Mouse (Mus musculus) E14TG2a.4 (cell line): Measurements from ENCODE around the gene Lep.

ENCODE experiments used
- CTCF ChIP-seq: conservative IDR thresholded peaks from 2 replicates; pipeline ENCODE4 v1.5.1; 2014; ENCODE audit warnings: low read length
- NANOG ChIP-seq: IDR thresholded peaks from 2 replicates; pipeline ENCODE4 v1.6.1; 2014; ENCODE audit warnings: borderline replicate concordance, low read length, mixed read lengths
- POU5F1 ChIP-seq: IDR thresholded peaks from 2 replicates; pipeline ENCODE4 v1.6.1; 2014; ENCODE audit warnings: low read length, borderline replicate concordance

DNA sequence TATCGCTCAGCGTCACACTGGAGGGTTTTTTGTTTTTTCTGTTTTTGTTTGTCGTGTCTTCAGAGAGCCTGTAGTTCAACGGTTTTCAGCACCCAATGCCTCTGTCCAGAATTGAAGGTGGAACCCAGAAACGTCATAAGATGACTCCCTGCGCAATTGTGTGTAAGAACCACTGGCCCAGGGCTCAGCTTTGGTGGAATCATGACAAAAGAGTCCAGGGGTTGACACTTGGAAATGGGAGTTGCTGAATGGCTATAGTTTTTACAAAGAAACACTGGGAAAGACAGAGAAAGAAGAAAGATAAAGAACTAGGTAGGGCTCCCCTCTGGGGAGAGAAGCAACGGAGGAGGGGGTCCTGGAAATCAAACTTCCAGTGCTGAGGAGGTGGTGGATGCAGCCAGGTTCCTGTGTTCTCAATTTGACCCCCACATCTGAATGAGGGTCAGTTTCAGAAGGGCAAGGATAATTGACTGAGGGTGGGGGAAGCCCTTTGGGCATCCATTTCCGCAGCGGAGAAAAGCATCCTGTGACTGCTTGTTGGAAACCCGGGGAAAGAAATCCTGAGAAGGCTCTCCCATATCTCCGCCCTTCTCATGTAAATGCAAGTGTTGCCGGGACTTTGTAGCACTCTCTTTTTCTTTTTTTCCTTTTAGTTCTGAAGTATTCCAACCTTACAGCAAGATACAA lies 34.1 kb upstream of the Lep start:
- TF ChIP-seq CTCF: no peak
- 0 out of 2 replicates have a peak, but pooled peaks have one; percentile 18 for TF ChIP-seq POU5F1
- TF ChIP-seq NANOG: no peak
